Mouse (Mus musculus) MEL-GATA-1-ER (cell line): ENCODE measurements around the gene Dnttip1.

Source experiments
- DNase-seq: peaks from one replicate; pipeline ENCODE4 v3.0.0-alpha.2; 2012; ENCODE audit warnings: low read depth; ENCODE audit errors: extremely low read depth

Gene Dnttip1

GRCm38 (mm10) chr2:164803921-164804313 lies 58.1 kb downstream of the Dnttip1 start:
- peak; percentile 13 for DNase-seq

GRCm38 (mm10) chr2:164804533-164805331 lies 58.9 kb downstream of the Dnttip1 start, which contains the start of the genes Acot8 and Zswim3:
Gene Acot8, minus strand, starts transcription at chr2:164804882.
Gene Zswim3, plus strand, starts transcription at chr2:164805098.
- DNase-seq, result peak; percentile 99

GRCm38 (mm10) chr2:164805332-164805718 lies 59.5 kb downstream of the Dnttip1 start:
- peak; percentile 29 for DNase-seq

GRCm38 (mm10) chr2:164806614-164807013 lies 60.8 kb downstream of the Dnttip1 start:
- DNase-seq, result no peak

GRCm38 (mm10) chr2:164813557-164813956 lies 67.8 kb downstream of the Dnttip1 start:
- DNase-seq, result no peak

- no peak for DNase-seq
Measured at GRCm38 (mm10) chr2:164815348-164815747, 69.6 kb downstream of the Dnttip1 start.

- DNase-seq, result no peak
Measured at GRCm38 (mm10) chr2:164815821-164816220, 70.0 kb downstream of the Dnttip1 start.

- DNase-seq, result no peak
Measured at GRCm38 (mm10) chr2:164817206-164817605, 71.4 kb downstream of the Dnttip1 start.

GRCm38 (mm10) chr2:164817703-164818102 lies 71.9 kb downstream of the Dnttip1 start:
- no peak for DNase-seq
